Mouse (Mus musculus) cerebellum, postnatal 36 days (tissue): ENCODE data around the gene Tango6.

Source experiments
- DNase-seq, 2 experiments: peaks; one replicate each; pipeline ENCODE4 v3.0.0; 2021 to 2022; ENCODE audit warnings: mixed read lengths in 2 of 2

Gene Tango6

DNA sequence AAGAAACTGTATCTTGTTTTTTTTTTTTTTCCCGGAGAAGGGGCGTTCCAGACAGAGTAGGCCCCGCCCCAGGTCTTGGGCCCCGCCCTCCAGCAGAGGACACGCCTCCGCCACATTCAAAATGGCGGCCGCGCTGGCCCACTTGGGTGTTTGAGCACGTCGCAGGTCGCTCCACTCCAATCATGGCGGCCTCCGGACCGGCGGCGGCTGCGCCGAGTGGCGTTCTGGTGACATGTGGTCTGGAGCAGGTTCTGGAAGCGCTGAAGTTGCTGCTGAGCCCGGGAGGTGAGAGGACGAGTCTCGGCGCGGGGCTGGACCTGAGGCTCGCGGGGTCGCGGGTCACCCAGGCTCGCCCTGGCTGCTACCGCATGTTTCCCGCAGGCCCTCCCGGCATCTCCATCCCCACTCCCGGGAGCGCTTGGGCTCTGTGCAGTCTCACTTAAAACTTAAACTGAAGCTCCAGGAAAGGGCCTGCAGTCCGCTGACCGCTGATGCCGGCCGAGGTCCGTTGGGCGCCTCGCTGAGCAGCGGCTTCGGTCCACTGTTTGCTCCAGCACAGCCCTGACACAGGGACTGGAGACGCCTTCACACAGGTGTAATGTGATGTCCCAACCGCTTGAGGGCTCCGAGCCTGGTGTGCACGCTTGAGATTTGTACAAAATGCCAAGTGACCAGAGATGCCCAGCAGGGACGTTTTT lies at the start of gene Tango6:
Gene Tango6, plus strand, starts transcription at position 98 of the 698 bp plus-strand sequence.
- peak; percentile 90 to 92 for DNase-seq

DNA sequence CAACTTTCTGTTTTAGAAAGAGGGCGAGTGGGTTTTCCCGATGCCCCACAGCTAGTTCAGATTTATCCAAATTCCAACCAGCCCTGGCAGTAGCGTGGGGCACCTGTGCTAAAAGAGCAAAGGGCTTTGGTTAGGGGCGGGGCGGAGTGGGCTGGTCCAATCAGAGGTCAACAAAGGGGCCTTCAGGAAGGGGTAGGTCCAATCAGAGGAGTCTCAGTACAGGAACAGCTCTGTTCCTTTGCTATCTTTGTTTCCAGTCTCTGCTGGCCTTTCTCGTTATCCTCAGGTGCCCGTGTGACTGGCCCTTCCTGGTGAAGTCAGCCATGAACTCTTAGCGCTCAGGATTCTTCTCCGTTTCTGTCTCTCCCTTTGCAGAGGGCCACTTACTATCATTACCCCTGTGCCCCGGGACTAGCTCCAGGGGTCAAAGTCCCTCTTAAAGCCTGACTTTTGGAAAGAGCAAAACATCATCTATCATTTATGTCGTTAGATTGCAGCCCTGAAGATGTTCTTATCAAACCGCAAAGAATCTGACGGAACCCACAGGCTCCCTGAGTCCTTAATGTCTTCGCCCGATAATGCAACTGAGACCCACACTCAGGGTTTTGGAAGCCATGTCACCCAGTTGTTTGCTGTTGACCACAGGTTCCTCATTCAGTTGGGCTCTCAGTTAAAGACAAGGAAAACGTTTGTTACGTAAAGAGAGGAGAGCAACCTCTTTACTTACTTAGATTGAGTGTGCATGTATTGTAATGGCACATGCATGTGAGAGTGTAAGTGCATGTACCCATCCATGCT lies 49.3 kb upstream of the Tango6 start:
- no peak for DNase-seq

DNA sequence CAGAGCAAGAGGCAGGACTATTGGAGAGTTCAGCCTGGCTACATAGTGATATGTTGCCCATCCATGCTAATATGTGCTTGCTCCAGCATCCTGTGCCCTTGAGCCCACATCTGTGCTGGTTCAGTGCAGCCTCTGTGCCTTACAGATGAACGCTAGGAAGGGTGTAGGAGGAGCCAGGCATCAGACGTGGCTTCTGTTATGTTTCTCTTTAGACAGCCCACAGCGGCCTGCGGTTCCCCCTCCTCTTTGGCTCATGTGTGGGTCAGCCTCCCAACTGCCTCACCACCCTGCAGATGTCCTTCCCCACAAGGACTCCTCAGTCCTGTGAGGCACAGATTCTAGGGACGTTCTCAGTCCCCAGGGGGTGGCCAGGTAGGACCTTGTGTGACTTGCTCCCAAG lies 47.6 kb upstream of the Tango6 start:
- no peak for DNase-seq

DNA sequence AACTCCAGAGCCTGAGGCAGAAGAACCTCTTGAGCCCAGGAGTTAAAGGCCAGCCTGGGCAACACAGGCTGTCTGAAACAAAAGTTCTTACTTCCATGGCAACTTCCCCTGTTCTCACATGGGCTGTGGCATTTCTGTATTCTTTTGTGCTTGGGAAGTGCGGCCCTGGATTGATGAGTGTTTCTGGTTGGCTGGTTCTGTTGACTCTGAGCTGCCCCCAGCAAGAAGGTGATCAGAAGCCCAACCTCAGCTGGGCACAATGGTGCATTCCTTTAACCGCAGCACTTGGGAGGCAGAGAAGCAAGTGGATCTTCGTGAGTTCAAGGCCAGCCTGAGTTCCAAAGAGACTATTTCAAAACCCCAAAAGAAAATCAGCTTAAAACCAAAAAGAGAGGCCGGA lies 45.4 kb upstream of the Tango6 start:
- DNase-seq = no peak

DNA sequence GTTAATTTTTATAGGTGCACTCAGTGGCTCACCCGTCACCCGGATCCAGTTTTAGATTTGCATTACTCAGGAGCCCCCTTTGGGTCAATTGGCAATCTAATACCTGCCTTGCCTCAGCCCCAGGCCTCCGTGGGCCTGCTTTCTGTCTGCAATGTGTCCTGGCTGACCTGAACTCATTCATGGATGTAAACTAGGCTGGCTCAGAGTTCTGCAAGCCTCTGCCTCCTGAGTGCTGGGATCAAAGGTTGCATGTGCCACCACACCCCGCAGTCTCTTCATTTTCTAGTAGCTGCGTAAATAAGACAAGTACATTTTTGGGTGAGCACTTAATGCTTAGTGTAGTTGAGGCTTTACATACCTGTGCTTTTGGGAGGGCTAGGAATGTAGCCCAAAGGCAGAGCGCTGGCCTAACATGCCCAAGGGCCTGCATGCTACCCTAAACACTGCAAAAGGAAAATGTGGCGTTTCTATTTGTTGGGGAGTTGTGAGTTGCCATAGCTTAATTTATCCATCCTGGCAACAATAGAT lies 44.0 kb upstream of the Tango6 start:
- DNase-seq = no peak

DNA sequence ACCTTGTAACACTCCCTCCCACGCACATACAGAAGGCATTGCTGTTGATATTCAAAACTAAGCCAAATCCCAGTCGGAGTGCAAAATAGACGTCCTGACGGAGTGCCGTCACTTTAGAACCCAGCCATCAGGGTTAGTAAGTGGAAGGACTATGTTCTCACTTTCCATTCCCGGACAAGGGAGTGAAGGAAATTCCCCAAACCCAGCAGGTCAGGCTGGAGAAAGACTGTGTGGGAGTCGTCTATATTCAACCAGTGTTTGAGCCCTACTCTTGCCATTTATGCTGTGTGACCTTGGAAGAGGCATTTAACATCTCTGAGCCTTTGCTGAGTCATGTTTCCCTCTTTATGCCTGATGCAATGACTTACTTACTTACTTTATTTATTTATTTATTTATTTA lies 42.7 kb upstream of the Tango6 start:
- DNase-seq = no peak

DNA sequence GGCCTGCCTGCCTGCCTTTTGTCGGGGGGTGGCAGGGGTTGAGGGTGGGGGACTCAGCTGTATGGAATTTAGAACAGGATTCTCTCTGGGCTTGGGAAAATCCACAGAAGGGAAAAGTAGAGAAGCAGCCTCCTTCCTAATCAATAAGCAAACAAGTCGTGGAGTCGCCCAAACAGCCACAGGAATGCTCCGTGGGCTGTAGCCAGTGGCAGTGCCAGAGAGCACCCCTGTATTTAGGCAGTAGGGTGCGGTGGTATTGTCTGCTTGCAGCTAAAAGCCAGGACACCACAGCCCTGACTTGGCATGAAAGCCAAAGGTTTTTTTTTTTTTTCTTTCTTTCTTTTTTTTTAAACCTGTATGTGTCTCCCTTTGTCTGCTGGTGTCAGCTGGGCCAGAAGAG lies 41.9 kb upstream of the Tango6 start:
- no peak for DNase-seq

DNA sequence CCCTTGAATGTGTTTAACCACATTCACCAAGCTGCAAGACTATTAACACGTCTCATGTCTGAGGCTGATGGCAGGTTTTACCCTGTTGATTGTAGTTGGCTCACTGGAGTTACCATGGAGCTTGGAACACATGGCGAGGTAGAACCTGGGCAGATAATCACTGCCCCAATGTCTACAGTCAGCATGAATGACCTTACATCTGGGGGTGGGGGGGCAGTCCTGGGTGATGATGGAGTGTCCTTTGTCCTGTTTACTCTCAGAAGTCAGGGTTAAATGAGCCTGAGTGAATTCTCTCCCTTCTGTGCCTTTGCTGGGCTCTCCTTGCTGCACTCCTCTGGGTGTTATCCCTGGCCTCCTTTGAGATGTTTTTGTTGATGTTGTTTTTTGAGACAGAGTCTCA lies 40.7 kb upstream of the Tango6 start:
- no peak for DNase-seq

DNA sequence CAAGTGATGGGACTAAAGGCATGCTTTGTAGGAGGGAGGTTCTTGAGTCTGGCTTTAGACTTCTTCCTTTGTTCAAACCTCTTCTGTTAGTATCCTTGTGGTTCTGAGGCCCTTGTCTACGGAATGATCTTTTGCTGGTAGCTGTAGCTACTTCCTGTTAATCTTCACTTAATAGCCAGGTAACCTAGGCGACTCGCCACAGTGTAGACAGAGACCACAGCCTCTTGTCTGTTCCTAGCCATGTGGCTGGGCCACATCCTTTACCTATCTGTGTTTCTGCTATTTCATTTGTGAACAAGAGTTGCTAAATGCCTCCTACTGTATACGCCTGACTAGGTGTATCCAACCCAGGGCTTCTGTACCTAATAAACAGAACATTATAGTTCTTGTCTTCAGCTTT lies 39.8 kb upstream of the Tango6 start:
- no peak for DNase-seq

DNA sequence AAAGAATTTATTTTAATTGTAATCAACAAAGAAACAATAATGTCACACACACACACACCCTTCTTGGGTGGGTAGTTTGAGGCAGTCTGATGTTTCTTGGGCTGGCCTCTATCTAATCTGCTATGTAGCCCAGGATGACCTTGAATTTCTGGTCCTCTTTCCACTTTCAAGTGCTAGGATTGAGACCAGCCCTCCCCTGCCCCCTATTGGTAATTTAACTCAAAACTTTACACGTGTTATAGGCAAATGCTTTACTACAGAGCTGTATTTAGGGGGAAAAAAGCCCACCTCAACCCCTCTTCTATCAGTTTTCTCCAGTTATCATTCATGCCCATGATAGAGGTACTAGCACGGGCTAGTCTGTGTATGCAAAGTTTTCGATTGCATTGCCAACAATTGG lies 37.9 kb upstream of the Tango6 start:
- no peak for DNase-seq

DNA sequence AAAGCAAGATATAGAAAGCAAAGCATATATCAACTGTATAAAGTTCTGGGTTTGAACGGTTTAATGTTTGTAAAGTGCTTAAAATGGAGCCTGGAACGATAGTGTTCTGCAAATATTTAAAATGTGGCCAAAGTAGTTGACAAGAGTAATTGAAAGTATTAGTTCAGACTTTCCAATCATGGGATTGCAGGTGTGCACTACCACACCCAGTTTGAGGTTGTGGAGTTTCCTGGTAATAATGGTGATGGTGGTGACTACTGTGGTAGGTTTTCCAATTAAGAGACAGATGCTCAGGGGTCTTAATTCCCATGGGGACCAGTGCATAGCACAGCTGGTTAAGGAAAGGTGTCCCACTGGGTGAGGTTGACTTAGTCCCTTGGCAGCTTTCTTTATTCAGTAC lies 36.7 kb upstream of the Tango6 start:
- no peak for DNase-seq

DNA sequence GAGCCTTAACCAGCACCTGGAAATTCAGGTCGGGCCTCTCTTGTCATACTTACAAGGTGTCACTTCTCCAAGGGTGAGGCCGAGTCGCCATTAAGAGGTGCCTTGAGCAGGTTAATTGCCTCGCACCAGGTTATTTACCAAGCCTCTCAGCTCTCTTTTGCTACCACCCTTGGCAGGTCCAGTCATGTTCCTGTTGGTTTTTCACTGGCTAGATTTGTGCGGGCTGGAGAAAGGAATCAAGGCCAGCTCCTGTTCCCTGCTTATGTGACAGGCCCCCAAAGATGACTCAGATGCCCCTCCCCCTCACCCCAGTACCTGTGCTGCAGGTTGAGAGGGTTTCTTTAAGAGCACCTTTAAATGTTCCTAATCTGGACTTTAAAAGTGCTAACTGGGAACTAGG lies 36.1 kb upstream of the Tango6 start:
- no peak for DNase-seq

DNA sequence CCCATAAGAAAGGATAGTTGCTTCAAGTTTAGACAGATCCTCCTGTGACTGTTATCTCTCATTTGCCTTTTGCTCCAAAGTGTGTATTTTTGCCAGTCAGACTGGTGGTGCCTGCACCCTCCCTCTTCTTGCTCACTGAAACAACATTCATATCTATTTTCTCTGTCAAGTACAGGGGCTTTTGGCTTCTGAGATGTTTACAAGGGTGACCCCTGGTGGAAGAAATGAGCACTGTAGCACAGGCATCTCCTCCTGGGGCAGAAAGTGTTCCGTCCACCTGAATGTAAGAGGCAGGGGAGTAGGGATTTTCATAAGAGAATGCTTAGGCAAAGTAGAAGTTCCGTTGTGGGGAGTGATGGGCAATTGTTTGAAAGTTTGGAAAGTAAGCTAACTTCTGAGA lies 35.5 kb upstream of the Tango6 start:
- peak; percentile 73 to 78 for DNase-seq

DNA sequence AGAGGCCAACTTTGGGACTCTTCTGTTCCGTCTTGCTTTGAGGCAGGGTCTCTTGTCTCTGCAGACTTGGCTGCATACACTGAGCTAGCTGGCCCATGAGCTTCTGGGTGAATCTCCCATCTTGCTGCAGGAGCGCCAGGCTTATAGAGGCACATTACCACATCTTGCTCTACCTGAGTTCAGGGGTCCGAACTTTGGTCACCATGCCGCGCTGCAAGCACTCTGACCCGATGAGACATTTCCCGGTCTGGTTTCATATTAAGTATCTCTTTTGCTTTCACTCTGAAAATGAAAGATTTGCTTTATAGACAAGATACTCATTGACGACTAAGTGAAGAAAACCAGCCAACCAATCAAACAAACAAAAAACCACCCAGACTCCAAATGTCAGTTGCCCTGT lies 34.4 kb upstream of the Tango6 start:
- no peak for DNase-seq

DNA sequence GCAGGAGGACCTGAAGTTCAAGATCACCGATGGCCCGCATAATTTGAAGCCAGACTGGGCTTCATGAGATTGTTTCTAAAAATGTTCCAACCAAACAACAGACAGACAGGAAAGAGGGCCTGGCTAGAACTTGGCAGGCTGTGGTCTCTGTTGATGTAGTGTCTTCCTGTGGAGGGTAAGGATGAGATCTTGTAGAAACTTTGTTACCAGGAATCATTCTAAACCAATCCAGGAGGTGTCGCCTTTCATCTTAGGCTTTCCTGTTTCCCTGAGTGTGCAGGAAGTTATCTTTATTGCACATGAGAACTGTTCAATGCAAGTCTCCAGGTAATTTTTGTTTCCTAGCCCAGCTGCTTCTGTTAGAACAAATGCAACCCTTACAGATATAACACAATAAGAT lies 30.9 kb upstream of the Tango6 start:
- DNase-seq = no peak

DNA sequence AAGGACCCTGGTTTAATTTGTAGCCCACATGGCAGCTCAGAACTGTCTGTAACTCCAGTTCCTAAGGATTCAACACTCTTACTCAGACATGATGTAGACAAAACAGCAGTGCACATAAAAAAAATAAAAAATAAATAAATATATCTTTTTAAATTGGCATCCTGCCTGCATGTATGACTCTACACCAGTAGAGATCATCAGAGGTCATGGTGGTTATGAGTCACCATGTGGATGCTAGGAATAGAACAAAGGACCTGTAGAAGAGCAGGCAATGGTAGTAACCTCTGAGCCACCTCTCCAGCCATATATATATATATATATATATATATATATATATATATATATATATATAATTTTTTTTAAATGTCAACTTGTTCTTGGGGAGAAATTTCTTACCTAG lies 26.8 kb upstream of the Tango6 start:
- no peak for DNase-seq

DNA sequence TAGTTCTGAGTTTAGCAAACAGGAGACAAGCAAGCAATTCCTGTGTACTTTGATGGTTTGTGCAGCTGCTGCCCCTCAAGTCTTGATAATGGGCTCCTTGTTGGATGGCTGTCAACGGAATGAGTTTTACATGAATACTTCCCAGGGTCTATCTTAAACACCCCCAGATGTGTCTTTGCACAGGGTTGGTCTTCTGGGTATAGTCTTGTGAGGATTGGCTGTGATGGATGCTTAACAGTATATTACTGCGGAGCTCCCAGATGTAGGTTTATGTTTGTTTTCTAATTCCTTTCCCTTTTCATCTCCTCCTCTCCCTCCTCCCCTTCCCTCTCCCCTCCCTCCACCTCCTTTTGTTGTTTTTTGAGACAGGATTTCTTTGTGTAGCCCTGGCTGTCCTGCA lies 10.1 kb upstream of the Tango6 start:
- DNase-seq = no peak

DNA sequence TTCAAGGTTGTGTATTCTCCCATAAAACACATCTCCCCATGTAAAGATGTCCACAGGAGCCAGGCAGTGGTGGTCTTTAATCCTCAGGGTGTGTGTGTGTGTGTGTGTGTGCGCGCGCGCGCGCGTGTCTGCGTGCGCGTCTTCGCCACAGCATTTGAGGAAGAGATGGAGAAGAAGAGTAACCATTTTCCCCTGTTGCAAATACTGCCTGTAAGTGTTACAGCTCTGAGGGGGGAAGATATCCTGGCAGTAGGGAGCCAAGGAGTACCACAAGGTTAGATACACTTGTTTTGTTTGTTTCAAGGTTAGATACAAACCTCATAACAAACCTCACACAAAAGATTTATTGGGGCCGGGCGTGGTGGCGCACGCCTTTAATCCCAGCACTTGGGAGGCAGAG lies 8.6 kb upstream of the Tango6 start:
- no peak for DNase-seq

DNA sequence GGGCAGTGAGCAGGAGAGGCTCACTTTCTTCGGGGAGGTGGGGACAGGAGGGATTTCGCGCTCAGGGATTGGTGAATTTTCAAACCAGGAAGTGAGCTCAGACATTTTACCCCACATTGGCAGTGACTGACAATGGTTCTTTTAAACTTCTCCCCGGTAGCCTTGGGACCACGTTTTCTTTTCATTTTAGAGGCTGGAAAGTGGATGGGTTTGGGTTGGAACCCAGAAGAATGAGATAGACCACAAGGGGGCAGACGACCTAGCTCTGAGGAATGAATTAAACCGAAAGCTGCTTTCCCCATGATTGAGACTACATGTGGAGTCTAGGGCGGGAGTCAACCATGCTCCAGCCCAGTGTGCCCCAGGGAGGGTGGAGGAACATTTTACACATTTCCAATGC lies 8.0 kb upstream of the Tango6 start:
- DNase-seq = no peak

DNA sequence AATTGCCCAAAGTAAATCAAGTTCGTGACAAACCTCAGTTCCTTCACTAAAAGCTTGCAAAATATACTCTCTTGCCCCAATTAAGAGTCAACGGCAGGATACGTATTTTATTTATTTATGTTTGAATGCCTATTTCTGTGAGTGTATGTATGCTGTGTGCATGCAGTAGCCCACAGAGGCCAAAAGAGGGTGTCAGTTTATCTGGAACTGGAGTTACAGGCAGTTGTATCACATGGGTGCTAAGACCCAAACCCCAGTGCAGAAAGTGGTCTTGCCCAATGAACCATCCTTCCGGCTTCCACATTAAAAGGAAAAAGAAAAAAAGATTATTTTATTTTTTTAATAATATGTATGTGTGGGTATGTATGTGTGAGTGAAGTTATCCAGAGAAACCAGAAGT lies 1.5 kb downstream of the Tango6 start:
- no peak for DNase-seq

DNA sequence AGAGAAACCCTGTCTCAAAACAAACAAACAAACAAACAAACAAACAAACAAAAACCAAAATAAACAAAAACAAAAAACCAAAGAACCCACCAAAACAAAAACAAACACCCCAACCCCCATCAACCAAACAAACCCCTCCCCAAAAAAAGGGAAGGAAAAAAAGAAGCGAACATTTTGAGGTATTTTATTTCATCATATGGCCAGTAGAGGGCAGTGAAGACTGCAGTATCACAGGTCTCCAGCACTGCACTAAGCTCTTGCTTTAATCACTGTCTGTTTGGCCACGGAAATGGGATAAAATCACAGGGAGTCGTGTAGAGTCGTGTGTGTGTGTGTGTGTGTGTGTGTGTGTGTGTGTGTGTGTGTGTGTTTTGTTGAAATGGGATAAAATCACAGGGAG lies 4.6 kb downstream of the Tango6 start:
- DNase-seq = peak in 1 of 2 experiments; percentile 21

DNA sequence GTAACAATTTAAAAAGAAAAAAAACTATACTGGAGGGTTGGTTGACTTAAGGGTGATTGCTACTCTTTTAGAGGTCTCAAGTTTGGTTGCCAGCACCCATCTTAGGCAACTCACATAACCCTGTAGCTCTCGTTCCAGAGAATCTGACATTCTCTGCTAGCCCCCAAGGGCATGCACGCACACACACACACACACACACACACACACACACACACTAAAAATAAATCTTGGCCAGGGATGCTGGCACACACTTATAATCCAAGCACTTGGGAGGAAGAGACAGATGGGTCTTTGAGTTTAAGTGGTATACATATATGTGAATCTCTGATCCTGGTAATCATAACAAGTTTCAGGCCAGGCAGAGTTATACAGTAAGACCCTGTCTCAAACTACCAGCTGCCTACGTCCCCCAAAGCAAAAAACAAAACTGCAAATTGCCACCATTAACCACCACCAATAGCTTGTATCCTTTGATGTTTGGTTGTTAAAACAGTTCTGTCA lies 14.9 kb downstream of the Tango6 start:
- DNase-seq = no peak

DNA sequence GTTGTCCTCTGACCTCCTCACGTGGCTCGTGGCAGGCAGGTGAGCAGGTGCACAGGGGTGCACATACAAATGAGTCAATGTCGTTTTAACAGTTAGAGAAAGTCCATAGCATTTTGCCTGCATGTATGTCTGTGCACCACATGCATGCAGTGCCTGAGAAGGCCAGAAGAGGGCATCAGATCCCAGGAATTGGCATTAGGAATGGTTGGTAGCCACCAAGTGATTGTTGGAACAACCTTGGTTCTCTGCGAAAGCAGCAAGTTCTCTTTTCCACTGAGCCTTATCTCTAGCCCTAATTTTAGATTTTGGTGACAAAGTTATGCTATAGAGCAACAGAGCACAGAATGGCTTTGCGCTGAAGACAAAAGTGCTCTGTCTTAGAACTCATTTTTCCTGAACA lies 16.7 kb downstream of the Tango6 start:
- DNase-seq = peak; percentile 44 to 56

DNA sequence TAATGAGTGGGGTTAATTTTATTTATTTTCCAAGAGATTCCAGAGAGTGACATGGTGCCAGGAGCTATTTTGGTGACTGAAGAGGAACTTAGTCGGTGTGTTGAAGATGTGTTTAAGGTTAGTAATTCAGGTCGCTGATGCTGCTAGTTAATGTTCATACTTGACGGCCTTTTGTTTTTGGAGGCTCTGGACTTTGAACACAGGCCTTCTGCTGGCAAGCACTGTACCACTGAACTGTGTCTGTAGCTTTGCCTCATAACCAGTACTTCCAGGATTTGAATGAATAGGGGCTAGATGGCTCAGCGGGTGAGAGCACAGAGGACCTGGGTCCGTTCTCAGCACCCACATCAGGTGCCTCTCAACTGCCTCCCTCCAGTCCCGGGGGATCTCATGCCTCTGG lies 17.3 kb downstream of the Tango6 start:
- DNase-seq = no peak
